Mouse (Mus musculus) stomach, postnatal 0 days (tissue): ENCODE measurements around the gene Mcoln3.

Experiments used
- CTCF ChIP-seq: IDR thresholded peaks from 2 replicates; pipeline ENCODE4 v1.5.1; 2016; ENCODE audit warnings: antibody characterized with exemption, low read depth, mild to moderate bottlenecking, moderate library complexity
- EP300 ChIP-seq: optimal IDR thresholded peaks from 2 replicates; pipeline ENCODE3; 2016; ENCODE audit warnings: antibody characterized with exemption

- TF ChIP-seq CTCF (no peak), EP300 (no peak)
Observed at GRCm38 (mm10) chr3:146158039-146158438, 40.8 kb downstream of the Mcoln3 start.
